ENCODE assay signal across 10 mouse cellular contexts in the genomic region with DNA sequence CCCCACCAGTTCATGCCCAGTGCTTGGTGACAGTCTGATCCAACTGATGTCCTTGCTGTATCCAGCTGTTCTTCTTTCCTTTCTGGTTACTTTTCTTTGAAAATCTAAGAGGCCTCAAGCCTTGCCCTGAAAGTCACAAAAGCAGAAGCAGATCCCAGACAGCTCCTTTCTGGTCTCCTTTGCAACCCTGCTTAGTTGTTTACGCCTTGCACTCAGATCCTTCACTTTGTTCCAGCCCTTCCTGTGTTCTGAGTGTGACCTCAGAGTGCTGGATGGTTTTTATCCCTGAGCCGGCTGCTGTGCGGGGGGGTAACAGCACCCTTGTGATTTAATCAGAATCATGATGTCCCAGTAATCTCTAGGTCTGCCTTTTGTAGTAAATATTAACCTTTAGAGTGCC.
A peak's percentile ranks its signal among the peaks of the same experiment; 100 is the strongest.
DNase-seq lines count a peak whose midpoint lies in the region; ATAC-seq lines count a peak whose summit lies in the region.
"Had no signal": no experiment of that assay in that cellular context is flagged by ENCODE, and none has a peak within 500 bp of the region (broad histone marks: within the 10 kb centered on the region; RNA-seq: fewer than 3 reads in every experiment).

No protein-coding gene starts in this region.

- no peak overlapping the region for H3K9ac ChIP-seq in midbrain, embryonic 12.5 days (replicated peaks)
- no peak overlapping the region for H3K9ac ChIP-seq in midbrain, embryonic 15.5 days
- no peak overlapping the region for H3K9ac ChIP-seq in heart, embryonic 15.5 days

- DNase-seq in kidney, postnatal 36 days: peak; percentile 47 to 75
- DNase-seq in right cerebral cortex, postnatal 14 days: no peak
- DNase-seq in cerebellum, postnatal 10 days: no peak
- DNase-seq in Muller cell, postnatal 12 days (ENCODE audit: inconsistent ontology term): no peak
- no peak for DNase-seq in c-Kit-positive CD71-positive TER-119-positive erythroid progenitor cells, embryonic 14.5 days (ENCODE audit: low spot score)

- 0 out of 2 replicates have a peak overlapping the region, but pooled peaks have one; percentile 10 for H3K27ac ChIP-seq in midbrain, embryonic 12.5 days (replicated peaks)
- H3K27ac ChIP-seq in midbrain, embryonic 15.5 days: no peak overlapping the region
- peak overlapping the region; percentile 33 for H3K27ac ChIP-seq in heart, embryonic 15.5 days
- H3K27ac ChIP-seq: macrophage had no signal

- no peaks in the 10 kb centered on the region for H3K9me3 ChIP-seq in midbrain, embryonic 12.5 days
- H3K9me3 ChIP-seq in midbrain, embryonic 15.5 days: no peaks in the 10 kb centered on the region
- H3K9me3 ChIP-seq in heart, embryonic 15.5 days (replicated peaks): no peaks in the 10 kb centered on the region

- peaks cover 31% of the 10 kb centered on the region for H3K4me1 ChIP-seq in midbrain, embryonic 12.5 days
- H3K4me1 ChIP-seq in midbrain, embryonic 15.5 days: peaks cover 14% of the 10 kb centered on the region; the same call in 1 of the 2 replicates
- H3K4me1 ChIP-seq in heart, embryonic 15.5 days (replicated peaks): peaks cover 16% of the 10 kb centered on the region

- H3K4me2 ChIP-seq in midbrain, embryonic 12.5 days (replicated peaks): no peak overlapping the region
- no peak overlapping the region for H3K4me2 ChIP-seq in midbrain, embryonic 15.5 days
- H3K4me2 ChIP-seq in heart, embryonic 15.5 days: no peak overlapping the region

- 23% methylated on average over 3 of the region's 3 CpGs for WGBS in midbrain, embryonic 12.5 days
- WGBS in midbrain, embryonic 15.5 days: 38% methylated on average over 3 of the region's 3 CpGs
- 45% methylated on average over 3 of the region's 3 CpGs for WGBS in heart, embryonic 15.5 days

- no peaks in the 10 kb centered on the region; the same call in 1 of the 2 replicates for H3K27me3 ChIP-seq in midbrain, embryonic 12.5 days
- H3K27me3 ChIP-seq in midbrain, embryonic 15.5 days (replicated peaks): no peaks in the 10 kb centered on the region
- H3K27me3 ChIP-seq in heart, embryonic 15.5 days: no peaks in the 10 kb centered on the region

- H3K36me3 ChIP-seq in midbrain, embryonic 12.5 days: no peaks in the 10 kb centered on the region
- no peaks in the 10 kb centered on the region for H3K36me3 ChIP-seq in midbrain, embryonic 15.5 days (replicated peaks)
- H3K36me3 ChIP-seq in heart, embryonic 15.5 days: no peaks in the 10 kb centered on the region

- no peak overlapping the region for H3K4me3 ChIP-seq in midbrain, embryonic 12.5 days
- H3K4me3 ChIP-seq in midbrain, embryonic 15.5 days: no peak overlapping the region
- no peak overlapping the region for H3K4me3 ChIP-seq in heart, embryonic 15.5 days
- H3K4me3 ChIP-seq: erythroblast, embryonic 14.5 days had no signal

- no peak for ATAC-seq in midbrain, embryonic 12.5 days (ENCODE audit: low FRiP score, low read depth)
- ATAC-seq in midbrain, embryonic 15.5 days (replicated peaks): no peak
- ATAC-seq in heart, embryonic 15.5 days (replicated peaks; ENCODE audit: insufficient number of reproducible peaks, insufficient read depth, low FRiP score, low read depth): no peak

Comparison
In these comparisons a context has a peak if more than half of its experiments do, and no peak if none do; other contexts are left out.
1. DNase-seq: peak in kidney, postnatal 36 days (2 of 2); none in right cerebral cortex, postnatal 14 days (single experiment), cerebellum, postnatal 10 days (0 of 2), Muller cell, postnatal 12 days (single experiment) and c-Kit-positive CD71-positive TER-119-positive erythroid progenitor cells, embryonic 14.5 days (single experiment).